Mouse (Mus musculus) liver, embryonic 16.5 days (tissue): ENCODE measurements around the gene Armh3. TPM values are rescaled to one million over a fixed set of nuclear protein-coding genes. Genes with fewer than 3 reads are reported as not detected.

Source experiments
- ATAC-seq: fragments of 200-750 bp; cut with Nextera tagmentation; 2 replicates; pipeline ENCODE4 v1.8.0; 2017; ENCODE audit warnings: low read depth, mild to moderate bottlenecking, moderate number of reproducible peaks, moderate library complexity
- H3K27ac ChIP-seq: fragments of 300-500 bp; sonication (generic); 2 replicates; pipeline ENCODE4 v1.5.1; 2014; ENCODE audit warnings: mild to moderate bottlenecking, low read length
- H3K27me3 ChIP-seq: fragments of 300-500 bp; sonication (generic); 2 replicates; pipeline ENCODE4 v1.6.1; 2014; ENCODE audit warnings: low read depth, low read length, mixed read lengths; ENCODE audit not compliant: control insufficient read depth, insufficient read depth
- H3K36me3 ChIP-seq: fragments of 300-500 bp; sonication (generic); 2 replicates; pipeline ENCODE4 v1.6.1; 2014; ENCODE audit warnings: mild to moderate bottlenecking; ENCODE audit not compliant: control insufficient read depth, insufficient read depth
- H3K4me1 ChIP-seq: fragments of 300-500 bp; sonication (generic); 2 replicates; pipeline ENCODE4 v1.6.1; 2014; ENCODE audit warnings: low read depth, low read length, mixed read lengths; ENCODE audit not compliant: control insufficient read depth
- H3K4me2 ChIP-seq: fragments of 300-500 bp; sonication (generic); 2 replicates; pipeline ENCODE4 v1.6.1; 2014; ENCODE audit warnings: low read depth, low read length, mixed read lengths
- H3K4me3 ChIP-seq: fragments of 300-500 bp; sonication (generic); 2 replicates; pipeline ENCODE4 v1.5.1; 2014; ENCODE audit warnings: low read depth, mild to moderate bottlenecking, low read length
- H3K9ac ChIP-seq: fragments of 300-500 bp; sonication (generic); 2 replicates; pipeline ENCODE4 v1.6.1; 2014; ENCODE audit warnings: low read depth, low read length
- H3K9me3 ChIP-seq: fragments of 300-500 bp; sonication (generic); replicated peaks from 2 replicates; pipeline ENCODE4 v1.6.1; 2016; ENCODE audit warnings: low read length; ENCODE audit not compliant: control insufficient read depth
- WGBS: fragments of 180-500 bp; shearing (Covaris S2); extraction: QIAGEN DNeasy Blood & Tissue Kit; methylation state at CpG from one replicate; pipeline ENCODE4 v1.1.7; 2014; ENCODE audit not compliant: insufficient replicate concordance; 5-methylcytosine and 5-hydroxymethylcytosine counted together
- polyA plus RNA-seq: library from polyadenylated mRNA; unstranded; fragments of >200 nt; fragmentation: Nextera tagmentation; extraction: Ambion mirVana; gene quantifications from 2 replicates; pipeline ENCODE4 v1.2.1, GENCODE M21; 2015

Gene Armh3
- polyA plus RNA-seq, 1 experiment from 2014 or later = 4.7 TPM

DNA sequence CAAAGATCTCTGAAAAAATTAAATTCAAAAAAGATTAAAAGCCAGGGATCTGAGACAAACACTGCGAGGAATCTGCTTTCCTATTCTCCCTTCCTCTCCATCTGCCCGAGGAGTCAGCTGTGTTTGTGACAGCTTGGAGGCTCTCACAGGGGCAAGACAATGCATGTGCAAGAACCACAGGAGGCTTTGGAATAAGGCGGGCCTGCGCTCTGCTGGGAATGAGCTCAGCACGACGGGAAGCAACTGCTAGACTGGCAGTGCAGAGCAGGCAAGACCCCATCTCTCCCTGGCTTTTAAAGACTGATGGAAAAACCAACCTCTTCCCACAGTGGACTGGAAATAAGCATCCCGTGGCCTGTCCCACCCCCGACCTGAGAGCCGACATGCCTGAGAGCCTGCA is 60.8 kb downstream of the Armh3 start:
- Histone ChIP-seq H3K9ac (no peak overlapping the region), H3K36me3 (no peaks in the 10 kb centered on the region), H3K9me3 (no peaks in the 10 kb centered on the region), H3K4me2 (no peak overlapping the region), H3K4me1 (peaks cover 3% of the 10 kb centered on the region), H3K4me3 (no peak overlapping the region), H3K27me3 (no peaks in the 10 kb centered on the region), H3K27ac (no peak overlapping the region)
- WGBS = 63% methylated on average over 9 of the region's 9 CpGs
- ATAC-seq = no peak

DNA sequence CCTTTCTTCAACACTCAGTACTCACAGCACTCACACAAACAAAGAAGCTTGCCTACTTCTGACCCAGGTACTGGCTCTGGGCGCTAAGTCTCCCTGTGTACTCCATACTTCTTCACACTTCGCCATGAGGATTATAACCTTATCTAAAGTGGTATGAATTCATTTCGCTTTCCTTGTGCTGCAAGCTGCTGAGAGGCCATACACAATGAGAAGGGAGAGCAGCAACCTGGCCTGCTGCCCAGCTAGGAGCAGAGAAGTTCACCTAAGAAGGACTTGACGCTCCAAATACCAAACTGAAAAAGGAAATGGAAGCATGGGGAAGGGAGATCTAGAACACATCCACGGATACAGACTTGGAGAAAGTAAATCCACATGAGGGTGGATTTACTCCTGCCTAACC is 71.1 kb downstream of the Armh3 start:
- no peak overlapping the region for H3K4me3 ChIP-seq
- ATAC-seq = no peak
- H3K4me1 ChIP-seq = no peaks in the 10 kb centered on the region
- 75% methylated on average over 5 of the region's 5 CpGs for WGBS
- no peaks in the 10 kb centered on the region for H3K27me3 ChIP-seq
- no peak overlapping the region for H3K9ac ChIP-seq
- H3K9me3 ChIP-seq = no peaks in the 10 kb centered on the region
- no peak overlapping the region for H3K27ac ChIP-seq
- no peaks in the 10 kb centered on the region for H3K36me3 ChIP-seq
- no peak overlapping the region for H3K4me2 ChIP-seq

DNA sequence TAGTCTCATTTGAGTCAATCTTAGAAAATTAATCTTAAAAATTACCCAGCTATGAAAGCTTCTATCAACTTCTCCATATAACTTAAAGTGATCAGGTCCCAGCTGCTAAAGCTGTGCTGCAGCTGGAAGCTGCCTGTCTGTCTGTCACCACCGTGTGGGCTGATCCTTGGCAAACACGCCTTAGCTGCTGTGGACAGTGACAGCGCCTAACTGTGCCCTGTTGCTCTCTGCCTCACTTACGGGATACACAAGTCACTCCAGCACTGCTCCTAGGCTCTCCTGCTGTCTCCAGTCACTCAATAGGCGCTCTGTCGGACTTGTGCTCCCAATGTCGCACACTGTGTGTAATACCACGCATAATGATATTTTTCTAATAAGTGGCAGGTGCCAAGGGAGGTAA is 71.9 kb downstream of the Armh3 start:
- 71% methylated on average over 8 of the region's 8 CpGs for WGBS
- H3K4me3 ChIP-seq = no peak overlapping the region
- H3K36me3 ChIP-seq = no peaks in the 10 kb centered on the region
- H3K27me3 ChIP-seq = no peaks in the 10 kb centered on the region
- H3K27ac ChIP-seq = no peak overlapping the region
- no peaks in the 10 kb centered on the region for H3K4me1 ChIP-seq
- H3K9me3 ChIP-seq = no peaks in the 10 kb centered on the region
- ATAC-seq = no peak
- H3K4me2 ChIP-seq = no peak overlapping the region
- H3K9ac ChIP-seq = no peak overlapping the region

DNA sequence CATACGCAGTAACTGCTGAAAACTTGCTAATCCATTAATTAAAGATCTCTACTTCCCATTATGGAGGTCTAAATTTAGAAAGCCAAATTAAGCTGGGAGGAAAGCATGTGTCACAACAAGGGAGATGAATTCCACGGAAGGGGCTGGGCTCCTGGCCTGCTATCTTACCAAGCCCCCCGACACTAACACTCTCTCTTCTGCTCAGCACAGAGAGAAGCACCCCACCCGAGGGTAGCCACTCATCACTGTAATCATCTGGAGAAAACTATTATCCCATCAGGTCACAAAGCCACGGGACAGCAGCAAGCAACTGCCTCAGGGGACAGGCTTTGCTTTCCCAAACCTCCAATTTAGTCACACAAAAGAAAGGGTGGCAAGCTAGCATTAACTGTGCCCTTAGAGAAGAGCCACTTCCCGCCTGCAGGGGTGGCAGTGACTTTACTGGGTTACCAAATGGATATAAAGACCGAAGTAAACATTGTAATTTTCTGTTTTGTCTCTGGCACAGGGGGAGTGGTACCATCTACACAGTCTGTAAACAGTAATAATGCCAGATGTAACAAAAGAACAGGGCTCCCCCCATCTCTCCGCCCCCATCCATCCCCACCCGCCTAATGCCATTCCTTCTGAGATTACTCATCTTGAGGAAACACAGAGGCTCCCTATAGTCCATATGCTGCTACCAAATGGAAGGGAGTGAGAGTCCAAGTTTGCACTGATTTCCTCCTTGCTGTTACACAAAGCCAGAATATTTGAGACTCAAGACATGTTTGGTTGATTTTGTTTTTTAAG is 77.8 kb downstream of the Armh3 start:
- H3K27ac ChIP-seq = no peak overlapping the region
- H3K9ac ChIP-seq = no peak overlapping the region
- no peak overlapping the region for H3K4me2 ChIP-seq
- H3K27me3 ChIP-seq = no peaks in the 10 kb centered on the region
- WGBS = 72% methylated on average over 9 of the region's 9 CpGs
- H3K36me3 ChIP-seq = no peaks in the 10 kb centered on the region
- no peaks in the 10 kb centered on the region for H3K4me1 ChIP-seq
- no peak for ATAC-seq
- H3K9me3 ChIP-seq = no peaks in the 10 kb centered on the region
- no peak overlapping the region for H3K4me3 ChIP-seq

DNA sequence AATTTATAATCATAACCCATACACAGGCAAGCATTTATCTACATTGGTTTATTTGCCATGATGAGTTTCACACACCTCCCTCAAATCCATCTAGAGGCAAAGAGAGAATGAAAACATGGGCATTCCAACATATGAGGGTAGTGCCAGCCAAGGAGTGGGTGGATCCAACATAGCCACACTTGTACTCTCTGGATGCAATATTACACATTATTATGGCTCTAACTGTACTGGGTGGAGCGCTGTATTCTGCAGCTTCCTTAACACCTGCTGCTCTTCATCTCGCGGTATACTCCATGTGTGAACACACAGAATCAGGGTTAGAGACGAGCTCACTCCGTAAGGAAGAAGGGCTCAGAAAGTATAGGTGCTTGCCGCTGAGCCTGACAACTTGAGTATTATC is 79.9 kb downstream of the Armh3 start:
- Histone ChIP-seq H3K4me3 (no peak overlapping the region), H3K4me1 (no peaks in the 10 kb centered on the region)
- 82% methylated on average over 6 of the region's 6 CpGs for WGBS

DNA sequence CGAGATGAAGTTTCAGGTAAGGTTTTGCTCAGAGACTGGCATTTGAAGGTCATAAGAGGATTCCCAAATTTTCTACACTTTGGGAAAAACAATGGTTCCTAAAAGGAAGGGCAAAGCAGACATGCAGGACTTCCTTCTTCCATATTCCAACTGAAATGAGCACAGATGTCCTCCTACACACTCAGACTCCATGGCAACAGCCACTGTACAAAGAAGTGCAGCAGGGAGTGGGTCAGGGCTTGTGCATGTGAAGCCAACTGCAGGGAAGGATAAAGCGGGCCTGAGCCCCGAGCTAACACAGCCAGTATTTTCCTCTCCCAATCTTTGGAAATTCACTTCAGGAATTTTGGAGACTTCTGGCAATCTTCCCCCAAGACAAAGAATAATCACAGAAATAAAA is 80.4 kb downstream of the Armh3 start:
- WGBS = 57% methylated on average over 3 of the region's 3 CpGs
- H3K27ac ChIP-seq = no peak overlapping the region
- no peak overlapping the region for H3K4me2 ChIP-seq
- H3K9ac ChIP-seq = no peak overlapping the region
- H3K4me1 ChIP-seq = no peaks in the 10 kb centered on the region
- ATAC-seq = no peak
- H3K36me3 ChIP-seq = no peaks in the 10 kb centered on the region
- no peaks in the 10 kb centered on the region for H3K9me3 ChIP-seq
- no peak overlapping the region for H3K4me3 ChIP-seq
- H3K27me3 ChIP-seq = no peaks in the 10 kb centered on the region

More for the DNA sequence above, 79.9 kb downstream of the Armh3 start:
- Histone ChIP-seq H3K4me2 (no peak overlapping the region), H3K9me3 (no peaks in the 10 kb centered on the region), H3K27me3 (no peaks in the 10 kb centered on the region), H3K27ac (no peak overlapping the region), H3K36me3 (no peaks in the 10 kb centered on the region), H3K9ac (no peak overlapping the region)
- ATAC-seq = no peak

DNA sequence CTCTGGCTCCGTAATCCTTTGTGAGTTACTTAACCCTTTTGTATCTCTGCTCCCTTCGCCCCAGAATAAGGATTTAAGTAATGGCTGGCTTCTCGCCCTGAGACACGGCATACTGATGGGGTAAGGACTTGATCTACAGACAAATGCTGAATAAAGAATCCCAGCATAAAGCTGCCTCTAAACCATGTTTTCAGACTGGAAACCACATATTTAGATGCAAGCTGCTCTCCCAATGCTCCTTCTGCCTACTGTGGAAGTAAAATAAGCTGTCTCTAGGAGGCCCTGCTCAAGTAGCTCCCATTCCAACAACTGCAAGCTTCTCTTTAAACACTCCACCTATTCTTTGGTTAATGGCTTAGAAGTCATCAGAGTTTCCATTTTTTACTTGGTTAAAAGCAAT is 81.8 kb downstream of the Armh3 start:
- H3K4me1 ChIP-seq = no peaks in the 10 kb centered on the region
- H3K9me3 ChIP-seq = no peaks in the 10 kb centered on the region
- no peaks in the 10 kb centered on the region for H3K36me3 ChIP-seq
- no peaks in the 10 kb centered on the region for H3K27me3 ChIP-seq
- no peak overlapping the region for H3K9ac ChIP-seq
- 76% methylated on average over 4 of the region's 4 CpGs for WGBS
- H3K4me3 ChIP-seq = no peak overlapping the region
- H3K27ac ChIP-seq = no peak overlapping the region
- H3K4me2 ChIP-seq = no peak overlapping the region
- ATAC-seq = no peak

DNA sequence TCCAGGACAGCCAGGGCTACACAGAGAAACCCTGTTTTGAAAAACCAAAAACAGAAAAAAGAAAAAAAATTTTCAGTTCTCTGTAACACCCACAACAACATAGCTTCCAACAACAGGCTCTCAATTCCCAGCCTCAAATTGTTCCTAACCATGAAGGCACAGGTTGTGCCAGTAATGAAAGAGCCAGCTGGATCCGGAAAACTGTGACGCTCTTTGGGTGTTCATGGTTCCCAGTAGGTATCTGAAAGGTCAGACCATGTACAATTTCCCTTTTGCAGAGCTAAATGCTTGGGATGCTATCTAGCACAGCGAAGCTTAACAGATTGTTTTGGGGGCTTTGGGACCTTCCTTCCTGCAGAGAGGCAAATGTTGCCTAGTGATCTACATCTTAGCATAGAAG is 82.3 kb downstream of the Armh3 start:
- Histone ChIP-seq H3K4me1 (no peaks in the 10 kb centered on the region), H3K9ac (no peak overlapping the region), H3K4me2 (no peak overlapping the region), H3K9me3 (no peaks in the 10 kb centered on the region), H3K27ac (no peak overlapping the region), H3K27me3 (no peaks in the 10 kb centered on the region), H3K36me3 (no peaks in the 10 kb centered on the region), H3K4me3 (no peak overlapping the region)
- WGBS = 77% methylated on average over 3 of the region's 3 CpGs
- no peak for ATAC-seq

DNA sequence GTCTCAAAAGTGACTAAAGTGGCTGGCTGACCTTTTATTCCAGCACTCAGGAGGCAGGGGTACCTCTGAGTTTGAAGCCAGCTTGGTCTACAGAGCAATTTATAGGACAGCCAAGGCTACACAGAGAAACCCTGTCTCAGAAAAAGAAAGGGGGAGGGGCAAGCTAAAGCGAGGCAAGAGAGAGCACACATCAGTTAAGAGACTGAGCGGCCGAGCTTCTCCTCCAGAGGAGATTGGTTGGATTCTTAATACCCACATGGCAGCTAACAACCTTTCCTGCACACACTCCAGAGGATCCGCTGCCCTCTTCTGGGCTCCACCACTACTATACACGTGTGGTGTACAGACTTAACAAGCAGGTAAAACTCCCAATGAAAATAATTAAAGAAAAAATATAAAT is 85.3 kb downstream of the Armh3 start:
- H3K9ac ChIP-seq = no peak overlapping the region
- no peaks in the 10 kb centered on the region for H3K4me1 ChIP-seq
- H3K4me2 ChIP-seq = no peak overlapping the region
- no peak overlapping the region for H3K27ac ChIP-seq
- H3K27me3 ChIP-seq = no peaks in the 10 kb centered on the region
- WGBS = 51% methylated on average over 5 of the region's 5 CpGs
- ATAC-seq = no peak
- H3K9me3 ChIP-seq = no peaks in the 10 kb centered on the region
- H3K36me3 ChIP-seq = no peaks in the 10 kb centered on the region
- no peak overlapping the region for H3K4me3 ChIP-seq
